Mouse (Mus musculus) kidney, postnatal 0 days (tissue): ENCODE measurements around the gene Cfap126. TPM values are rescaled to one million over a fixed set of nuclear protein-coding genes. Genes with fewer than 3 reads are reported as not detected.
"Not testable (repeated sequence)": the region's sequence is repeated elsewhere in the genome, so short reads cannot be mapped to it uniquely, and the experiment has no call there.

Experiments used
- ATAC-seq: fragments of 200-750 bp; cut with Nextera tagmentation; replicated peaks from 2 replicates; pipeline ENCODE4 v1.8.0; 2017; ENCODE audit warnings: low read depth, moderate number of reproducible peaks, moderate TSS enrichment, moderate library complexity; ENCODE audit not compliant: low FRiP score
- DNase-seq: peaks from one replicate; pipeline ENCODE4 v3.0.0-alpha.2; 2016; ENCODE audit warnings: low spot score
- H3K27ac ChIP-seq: fragments of 300-500 bp; sonication (generic); 2 replicates; pipeline ENCODE4 v1.5.1; 2014; ENCODE audit warnings: mild to moderate bottlenecking
- H3K27me3 ChIP-seq: fragments of 300-500 bp; sonication (generic); 2 replicates; pipeline ENCODE4 v1.6.1; 2014; ENCODE audit warnings: low read length, mixed read lengths; ENCODE audit not compliant: insufficient read depth
- H3K36me3 ChIP-seq: fragments of 300-500 bp; sonication (generic); 2 replicates; pipeline ENCODE4 v1.6.1; 2014; ENCODE audit warnings: low read length, mixed read lengths; ENCODE audit not compliant: insufficient read depth
- H3K4me1 ChIP-seq: fragments of 300-500 bp; sonication (generic); replicated peaks from 2 replicates; pipeline ENCODE4 v1.6.1; 2014; ENCODE audit warnings: antibody characterized with exemption, low read length, mixed read lengths; ENCODE audit not compliant: insufficient read depth
- H3K4me2 ChIP-seq: fragments of 300-500 bp; sonication (generic); 2 replicates; pipeline ENCODE4 v1.6.1; 2014; ENCODE audit warnings: mild to moderate bottlenecking, low read length, moderate library complexity, mixed read lengths
- H3K4me3 ChIP-seq: fragments of 300-500 bp; sonication (generic); replicated peaks from 2 replicates; pipeline ENCODE4 v1.5.1; 2014; ENCODE audit warnings: low read depth, low read length
- H3K9ac ChIP-seq: fragments of 300-500 bp; sonication (generic); 2 replicates; pipeline ENCODE4 v1.6.1; 2014; ENCODE audit warnings: low read depth, low read length
- H3K9me3 ChIP-seq: fragments of 300-500 bp; sonication (generic); replicated peaks from 2 replicates; pipeline ENCODE4 v1.6.1; 2016; ENCODE audit warnings: low read length, inconsistent platforms, mixed read lengths
- CTCF ChIP-seq: IDR thresholded peaks from 2 replicates; pipeline ENCODE4 v1.5.1; 2016; ENCODE audit warnings: antibody characterized with exemption, low read depth, mild to moderate bottlenecking, moderate library complexity
- WGBS: fragments of 180-500 bp; shearing (Covaris S2); extraction: QIAGEN DNeasy Blood & Tissue Kit; methylation state at CpG from one replicate; pipeline ENCODE4 v1.1.7; 2014; 5-methylcytosine and 5-hydroxymethylcytosine counted together
- polyA plus RNA-seq: library from polyadenylated mRNA; unstranded; fragments of >200 nt; fragmentation: Nextera tagmentation; extraction: Ambion mirVana; gene quantifications from 2 replicates; pipeline ENCODE4 v1.2.1, GENCODE M21; 2015

Cfap126 gene
- 4.6 TPM in 2 replicates for polyA plus RNA-seq

- Histone ChIP-seq H3K4me3 (peak within 1 kb of the TSS; percentile 48), H3K27ac (peak within 1 kb of the TSS; percentile 78), H3K9me3 (no peaks in the 10 kb centered on the region), H3K27me3 (no peaks in the 10 kb centered on the region), H3K4me2 (peak within 1 kb of the TSS; percentile 64), H3K9ac (peak within 1 kb of the TSS; percentile 62), H3K36me3 (no peaks in the 10 kb centered on the region), H3K4me1 (peaks cover 6% of the 10 kb centered on the region; the same call in 1 of the 2 replicates)
- no peak for TF ChIP-seq CTCF
- 2% methylated on average over 24 of the region's 24 CpGs for WGBS
- ATAC-seq: peak; percentile 60
- peak; percentile 91 for DNase-seq
These were observed at the start of gene Cfap126 for GRCm38 (mm10) chr1:171113873-171114299. Gene Cfap126, plus strand, starts transcription at chr1:171113918.

DNA sequence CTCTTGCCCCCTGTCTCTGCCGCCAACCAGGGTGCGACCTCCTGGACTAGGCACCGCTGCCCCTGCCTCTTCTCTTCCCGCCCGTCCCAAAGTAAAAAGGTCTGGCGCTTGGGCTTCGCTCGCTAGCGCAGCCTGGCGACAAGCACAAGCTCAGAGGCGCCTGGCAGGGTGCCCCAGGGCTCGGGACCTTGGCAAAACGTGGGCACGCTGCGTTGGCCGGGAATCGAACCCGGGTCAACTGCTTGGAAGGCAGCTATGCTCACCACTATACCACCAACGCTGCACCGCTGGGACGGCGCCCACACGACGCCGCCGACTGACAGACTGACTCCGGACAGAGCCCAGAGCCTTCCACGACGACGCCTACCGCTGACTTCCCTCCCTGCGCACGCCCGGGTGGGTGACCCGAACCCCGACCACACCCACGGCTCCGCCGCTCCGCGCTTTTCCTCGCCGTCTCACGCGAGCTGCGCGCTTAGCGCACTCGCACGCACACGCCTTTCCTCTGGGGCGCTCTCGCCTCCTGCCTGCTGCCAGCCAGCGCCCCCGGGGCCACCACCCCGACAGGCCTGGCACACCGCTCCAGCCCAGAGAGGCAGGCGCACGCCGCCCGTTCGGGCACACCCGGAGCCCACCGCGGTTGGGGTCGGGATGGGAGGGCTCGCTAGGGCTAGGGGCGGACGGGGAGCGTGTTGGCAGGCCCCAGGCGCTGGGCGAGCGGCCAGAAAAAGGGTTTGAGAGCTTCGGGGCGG lies 49.1 kb upstream of the Cfap126 start, which contains the start of gene Fcgr3:
Fcgr3 (minus strand) TSS at position 445 of the 752 bp plus-strand sequence.
- 1% methylated on average over 40 of the region's 75 CpGs for WGBS
- Histone ChIP-seq H3K27me3 (peaks cover 16% of the 10 kb centered on the region), H3K4me2 (peak within 1 kb of the TSS; percentile 47), H3K4me3 (peak within 1 kb of the TSS; percentile 34)
- not testable (repeated sequence) for H3K9me3 ChIP-seq, H3K9ac ChIP-seq, H3K36me3 ChIP-seq, H3K27ac ChIP-seq, H3K4me1 ChIP-seq
- DNase-seq: peak; percentile 78
- peak; percentile 53 for ATAC-seq
- peak; percentile 53 for TF ChIP-seq CTCF

DNA sequence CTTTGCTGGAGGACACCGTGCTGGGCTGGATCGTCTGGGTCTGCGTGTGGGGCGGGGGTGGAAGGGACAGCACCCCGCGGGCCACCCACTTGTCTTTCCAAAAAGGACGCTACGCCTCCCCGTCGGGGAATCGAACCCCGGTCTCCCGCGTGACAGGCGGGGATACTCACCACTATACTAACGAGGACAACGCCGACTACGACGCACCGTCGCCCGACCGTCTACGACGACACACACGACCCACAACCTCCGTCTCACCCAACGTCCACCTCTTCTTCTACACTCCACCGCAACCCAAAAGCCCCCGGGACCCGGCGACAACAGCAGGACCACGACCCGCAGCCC lies 48.5 kb upstream of the Cfap126 start:
- ATAC-seq: peak; percentile 28
- not testable (repeated sequence) for H3K9ac ChIP-seq, H3K36me3 ChIP-seq, H3K27ac ChIP-seq, H3K4me1 ChIP-seq, H3K9me3 ChIP-seq, DNase-seq
- Histone ChIP-seq H3K4me3 (peak overlapping the region; percentile 34; the same call in 1 of the 2 replicates), H3K27me3 (peaks cover 20% of the 10 kb centered on the region), H3K4me2 (peak overlapping the region; percentile 30; the same call in 1 of the 2 replicates)
- whole genome bisulfite sequencing: 0% methylated on average over 14 of the region's 35 CpGs

GRCm38 (mm10) chr1:171065768-171066167 lies 48.0 kb upstream of the Cfap126 start:
- not testable (repeated sequence) for DNase-seq, H3K27ac ChIP-seq, H3K4me1 ChIP-seq, H3K36me3 ChIP-seq, H3K9me3 ChIP-seq, H3K9ac ChIP-seq
- WGBS: 5% methylated on average over 25 of the region's 45 CpGs
- Histone ChIP-seq H3K4me3 (0 out of 2 replicates have a peak overlapping the region, but pooled peaks have one; percentile 11), H3K27me3 (peaks cover 20% of the 10 kb centered on the region), H3K4me2 (0 out of 2 replicates have a peak overlapping the region, but pooled peaks have one; percentile 18)
- ATAC-seq: peak; percentile 5

DNA sequence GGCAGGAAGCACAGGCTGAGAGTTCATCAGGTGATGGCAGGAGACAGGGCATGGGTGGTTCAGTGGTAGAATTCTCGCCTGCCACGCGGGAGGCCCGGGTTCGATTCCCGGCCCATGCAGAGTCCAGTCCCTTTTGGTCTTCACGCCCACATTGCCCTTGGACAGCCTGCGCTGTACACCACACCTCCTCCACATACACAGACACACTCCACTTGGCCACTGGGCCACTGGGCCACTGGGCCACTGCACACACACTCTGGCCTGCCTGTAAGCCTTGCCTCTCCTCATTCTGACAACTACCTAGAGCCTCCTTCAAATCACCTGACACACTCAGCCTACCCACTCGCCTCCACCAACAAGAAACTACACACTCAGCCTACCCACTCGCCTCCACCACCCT lies 47.1 kb upstream of the Cfap126 start:
- not testable (repeated sequence) for H3K27ac ChIP-seq, DNase-seq, H3K9me3 ChIP-seq, H3K9ac ChIP-seq, H3K4me1 ChIP-seq, H3K4me2 ChIP-seq, H3K36me3 ChIP-seq, H3K4me3 ChIP-seq
- 28% methylated on average over 2 of the region's 10 CpGs for WGBS
- peaks cover 20% of the 10 kb centered on the region for H3K27me3 ChIP-seq
- ATAC-seq: peak; percentile 19; the same call in 1 of the 2 replicates

- not testable (repeated sequence) for DNase-seq, H3K9ac ChIP-seq, H3K4me3 ChIP-seq, ATAC-seq, H3K4me2 ChIP-seq, H3K27ac ChIP-seq, H3K4me1 ChIP-seq, H3K36me3 ChIP-seq, H3K9me3 ChIP-seq
- H3K27me3 ChIP-seq: peaks cover 20% of the 10 kb centered on the region
- 44% methylated on average over 5 of the region's 5 CpGs for WGBS
These were observed 45.8 kb upstream of the Cfap126 start for GRCm38 (mm10) chr1:171067928-171068327.

DNA sequence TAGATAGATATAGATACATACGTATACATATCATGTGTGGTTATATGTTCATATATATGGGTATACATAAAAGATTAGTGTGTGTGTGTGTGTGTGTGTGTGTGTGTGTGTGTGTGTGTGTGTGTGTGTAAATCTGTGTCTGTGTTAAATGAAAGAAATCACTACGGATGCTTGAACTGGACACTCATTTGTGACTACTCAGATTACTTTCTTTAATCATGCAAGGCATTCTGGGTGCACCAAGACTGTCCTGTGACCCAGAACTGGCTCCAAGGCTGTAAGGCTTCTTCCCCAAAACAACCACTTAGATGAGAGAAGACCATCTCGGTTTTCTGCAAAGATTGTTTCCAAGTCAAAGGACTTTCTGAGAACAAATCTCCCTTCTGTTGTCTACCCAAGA lies 44.2 kb upstream of the Cfap126 start:
- H3K4me2 ChIP-seq, H3K9ac ChIP-seq, H3K9me3 ChIP-seq, H3K4me3 ChIP-seq, H3K27ac ChIP-seq, H3K4me1 ChIP-seq, ATAC-seq, H3K36me3 ChIP-seq: not testable (repeated sequence)
- 47% methylated on average over 3 of the region's 3 CpGs for WGBS
- H3K27me3 ChIP-seq: peaks cover 21% of the 10 kb centered on the region
- DNase-seq: peak; percentile 72

- not testable (repeated sequence) for H3K27ac ChIP-seq, ATAC-seq, H3K36me3 ChIP-seq, H3K9me3 ChIP-seq, H3K9ac ChIP-seq, H3K4me1 ChIP-seq, H3K4me2 ChIP-seq, DNase-seq, H3K4me3 ChIP-seq
- H3K27me3 ChIP-seq: peaks cover 17% of the 10 kb centered on the region
- WGBS: 27% methylated on average over 11 of the region's 16 CpGs
These were observed 42.8 kb upstream of the Cfap126 start for GRCm38 (mm10) chr1:171070879-171071278.

- not testable (repeated sequence) for H3K9me3 ChIP-seq, H3K4me1 ChIP-seq, H3K36me3 ChIP-seq, H3K9ac ChIP-seq, H3K4me2 ChIP-seq, H3K4me3 ChIP-seq, H3K27ac ChIP-seq, DNase-seq
- peaks cover 17% of the 10 kb centered on the region for H3K27me3 ChIP-seq
- ATAC-seq: peak; percentile 54
- WGBS: no CpG with 5 or more reads among the region's 35 CpGs
These were observed 42.0 kb upstream of the Cfap126 start for GRCm38 (mm10) chr1:171071726-171072125.
